Mouse (Mus musculus): Measurements from ENCODE around the gene Clec2d. TPM values are rescaled to one million over a fixed set of nuclear protein-coding genes. Genes with fewer than 3 reads are reported as not detected.

Gene Clec2d
- polyA plus RNA-seq (2016; fragmentation: Nextera tagmentation; extraction: Ambion mirVana): not detected in 2 replicates

- Histone ChIP-seq H3K4me1 (0 out of 2 replicates have a peak, but pooled peaks cover 7% of the 10 kb centered on the region), H3K9me3 (no peaks in the 10 kb centered on the region), H3K27ac (replicated peaks) (peak within 1 kb of the TSS; percentile 86), H3K4me3 (peak within 1 kb of the TSS; percentile 52), H3K27me3 (replicated peaks; ENCODE audit: low read depth, poor library complexity, severe bottlenecking) (no peaks in the 10 kb centered on the region), H3K36me3 (replicated peaks) (no peaks in the 10 kb centered on the region)
- 7% methylated on average over 15 of the region's 15 CpGs for WGBS
- peak; percentile 72 for DNase-seq (ENCODE audit: low spot score)
Observed at GRCm38 (mm10) chr6:129180403-129181169, at the start of gene Clec2d. Gene Clec2d, plus strand, starts transcription at chr6:129180615.

GRCm38 (mm10) chr6:129132604-129133341 lies 47.6 kb upstream of the Clec2d start:
- H3K4me3 ChIP-seq: no peak overlapping the region
- no peak overlapping the region for H3K27ac ChIP-seq (replicated peaks)
- H3K4me1 ChIP-seq: no peaks in the 10 kb centered on the region
- no peaks in the 10 kb centered on the region for H3K36me3 ChIP-seq (replicated peaks)
- no peaks in the 10 kb centered on the region for H3K27me3 ChIP-seq (replicated peaks; ENCODE audit: low read depth, poor library complexity, severe bottlenecking)
- WGBS: 87% methylated on average over 4 of the region's 4 CpGs
- no peak for DNase-seq (ENCODE audit: low spot score)
- no peaks in the 10 kb centered on the region for H3K9me3 ChIP-seq

- no peaks in the 10 kb centered on the region for H3K27me3 ChIP-seq (replicated peaks; ENCODE audit: low read depth, poor library complexity, severe bottlenecking)
- DNase-seq (ENCODE audit: low spot score): no peak
- no peak overlapping the region for H3K4me3 ChIP-seq
- WGBS: 92% methylated on average over 2 of the region's 2 CpGs
- H3K4me1 ChIP-seq: no peaks in the 10 kb centered on the region
- H3K9me3 ChIP-seq: no peaks in the 10 kb centered on the region
- no peak overlapping the region for H3K27ac ChIP-seq (replicated peaks)
- no peaks in the 10 kb centered on the region for H3K36me3 ChIP-seq (replicated peaks)
Observed at GRCm38 (mm10) chr6:129146812-129147211, 33.6 kb upstream of the Clec2d start.

GRCm38 (mm10) chr6:129160103-129160502 lies 20.3 kb upstream of the Clec2d start:
- 93% methylated on average over 3 of the region's 3 CpGs for WGBS
- Histone ChIP-seq H3K9me3 (no peaks in the 10 kb centered on the region), H3K4me3 (no peak overlapping the region), H3K4me1 (no peaks in the 10 kb centered on the region), H3K36me3 (replicated peaks) (no peaks in the 10 kb centered on the region), H3K27me3 (replicated peaks; ENCODE audit: low read depth, poor library complexity, severe bottlenecking) (no peaks in the 10 kb centered on the region), H3K27ac (replicated peaks) (no peak overlapping the region)
- no peak for DNase-seq (ENCODE audit: low spot score)

- H3K9me3 ChIP-seq: no peaks in the 10 kb centered on the region
- H3K27ac ChIP-seq (replicated peaks): no peak overlapping the region
- DNase-seq (ENCODE audit: low spot score): no peak
- no peak overlapping the region for H3K4me3 ChIP-seq
- no peaks in the 10 kb centered on the region for H3K4me1 ChIP-seq
- H3K27me3 ChIP-seq (replicated peaks; ENCODE audit: low read depth, poor library complexity, severe bottlenecking): no peaks in the 10 kb centered on the region
- WGBS: 92% methylated on average over 3 of the region's 3 CpGs
- H3K36me3 ChIP-seq (replicated peaks): no peaks in the 10 kb centered on the region
Observed at GRCm38 (mm10) chr6:129161136-129161535, 19.3 kb upstream of the Clec2d start.

GRCm38 (mm10) chr6:129161951-129162350 lies 18.5 kb upstream of the Clec2d start:
- Histone ChIP-seq H3K4me1 (no peaks in the 10 kb centered on the region), H3K27ac (replicated peaks) (no peak overlapping the region), H3K4me3 (no peak overlapping the region), H3K36me3 (replicated peaks) (no peaks in the 10 kb centered on the region), H3K9me3 (no peaks in the 10 kb centered on the region), H3K27me3 (replicated peaks; ENCODE audit: low read depth, poor library complexity, severe bottlenecking) (no peaks in the 10 kb centered on the region)
- DNase-seq (ENCODE audit: low spot score): no peak

- 88% methylated on average over 3 of the region's 3 CpGs for WGBS
- Histone ChIP-seq H3K4me3 (no peak overlapping the region), H3K27me3 (replicated peaks; ENCODE audit: low read depth, poor library complexity, severe bottlenecking) (no peaks in the 10 kb centered on the region), H3K36me3 (replicated peaks) (no peaks in the 10 kb centered on the region), H3K27ac (replicated peaks) (no peak overlapping the region), H3K4me1 (no peaks in the 10 kb centered on the region), H3K9me3 (no peaks in the 10 kb centered on the region)
- no peak for DNase-seq (ENCODE audit: low spot score)
Observed at GRCm38 (mm10) chr6:129162587-129163159, 17.7 kb upstream of the Clec2d start.

GRCm38 (mm10) chr6:129163606-129164005 lies 16.8 kb upstream of the Clec2d start:
- no peak overlapping the region for H3K27ac ChIP-seq (replicated peaks)
- H3K36me3 ChIP-seq (replicated peaks): no peaks in the 10 kb centered on the region
- no peaks in the 10 kb centered on the region for H3K27me3 ChIP-seq (replicated peaks; ENCODE audit: low read depth, poor library complexity, severe bottlenecking)
- H3K4me1 ChIP-seq: no peaks in the 10 kb centered on the region
- no peak for DNase-seq (ENCODE audit: low spot score)
- H3K9me3 ChIP-seq: no peaks in the 10 kb centered on the region
- WGBS: 88% methylated on average over 1 of the region's 1 CpGs
- no peak overlapping the region for H3K4me3 ChIP-seq

- no peaks in the 10 kb centered on the region for H3K27me3 ChIP-seq (replicated peaks; ENCODE audit: low read depth, poor library complexity, severe bottlenecking)
- no peaks in the 10 kb centered on the region for H3K36me3 ChIP-seq (replicated peaks)
- no peak overlapping the region for H3K27ac ChIP-seq (replicated peaks)
- no peaks in the 10 kb centered on the region for H3K4me1 ChIP-seq
- no peak for DNase-seq (ENCODE audit: low spot score)
- WGBS: 94% methylated on average over 1 of the region's 1 CpGs
- no peak overlapping the region for H3K4me3 ChIP-seq
- no peaks in the 10 kb centered on the region for H3K9me3 ChIP-seq
Observed at GRCm38 (mm10) chr6:129170925-129171324, 9.5 kb upstream of the Clec2d start.

- Histone ChIP-seq H3K27ac (replicated peaks) (no peak overlapping the region), H3K27me3 (replicated peaks; ENCODE audit: low read depth, poor library complexity, severe bottlenecking) (no peaks in the 10 kb centered on the region), H3K9me3 (no peaks in the 10 kb centered on the region), H3K4me3 (no peak overlapping the region), H3K36me3 (replicated peaks) (no peaks in the 10 kb centered on the region), H3K4me1 (no peaks in the 10 kb centered on the region)
- WGBS: 94% methylated on average over 1 of the region's 1 CpGs
- no peak for DNase-seq (ENCODE audit: low spot score)
Observed at GRCm38 (mm10) chr6:129171675-129172074, 8.7 kb upstream of the Clec2d start.

- DNase-seq (ENCODE audit: low spot score): no peak
- no peak overlapping the region for H3K27ac ChIP-seq (replicated peaks)
- no peaks in the 10 kb centered on the region for H3K4me1 ChIP-seq
- H3K9me3 ChIP-seq: no peaks in the 10 kb centered on the region
- H3K4me3 ChIP-seq: no peak overlapping the region
- no peaks in the 10 kb centered on the region for H3K27me3 ChIP-seq (replicated peaks; ENCODE audit: low read depth, poor library complexity, severe bottlenecking)
- H3K36me3 ChIP-seq (replicated peaks): no peaks in the 10 kb centered on the region
Observed at GRCm38 (mm10) chr6:129174836-129175235, 5.6 kb upstream of the Clec2d start.

GRCm38 (mm10) chr6:129175612-129176011 lies 4.8 kb upstream of the Clec2d start:
- no peak for DNase-seq (ENCODE audit: low spot score)

GRCm38 (mm10) chr6:129176621-129177020 lies 3.8 kb upstream of the Clec2d start:
- Histone ChIP-seq H3K9me3 (no peaks in the 10 kb centered on the region), H3K4me1 (0 out of 2 replicates have a peak, but pooled peaks cover 7% of the 10 kb centered on the region), H3K27ac (replicated peaks) (no peak overlapping the region), H3K36me3 (replicated peaks) (no peaks in the 10 kb centered on the region), H3K4me3 (no peak overlapping the region), H3K27me3 (replicated peaks; ENCODE audit: low read depth, poor library complexity, severe bottlenecking) (no peaks in the 10 kb centered on the region)
- WGBS: 80% methylated on average over 1 of the region's 1 CpGs
- no peak for DNase-seq (ENCODE audit: low spot score)

More at GRCm38 (mm10) chr6:129175612-129176011, 4.8 kb upstream of the Clec2d start:
- Histone ChIP-seq H3K27me3 (replicated peaks; ENCODE audit: low read depth, poor library complexity, severe bottlenecking) (no peaks in the 10 kb centered on the region), H3K4me1 (0 out of 2 replicates have a peak, but pooled peaks cover 3% of the 10 kb centered on the region), H3K36me3 (replicated peaks) (no peaks in the 10 kb centered on the region), H3K27ac (replicated peaks) (no peak overlapping the region), H3K9me3 (no peaks in the 10 kb centered on the region), H3K4me3 (no peak overlapping the region)

Measured in embryonic facial prominence, embryonic 10.5 days (tissue).